Mouse (Mus musculus): ENCODE results near the gene Prcd. TPM values are rescaled to one million over a fixed set of nuclear protein-coding genes. Genes with fewer than 3 reads are reported as not detected.
"Not testable (repeated sequence)": the region's sequence is repeated elsewhere in the genome, so short reads cannot be mapped to it uniquely, and the experiment has no call there.

Prcd gene
- total RNA-seq (2021) = under 1 TPM in 1 of 2 experiments, not detected in 1; 0.35 TPM
- long read RNA-seq, experiment 1 = 0 reads
- long read RNA-seq, experiment 2, partial matches to known transcripts = 1 of 2 reads
- long read RNA-seq, experiment 2, other reads (novel, unspliced or antisense) = 1 of 2 reads

DNA sequence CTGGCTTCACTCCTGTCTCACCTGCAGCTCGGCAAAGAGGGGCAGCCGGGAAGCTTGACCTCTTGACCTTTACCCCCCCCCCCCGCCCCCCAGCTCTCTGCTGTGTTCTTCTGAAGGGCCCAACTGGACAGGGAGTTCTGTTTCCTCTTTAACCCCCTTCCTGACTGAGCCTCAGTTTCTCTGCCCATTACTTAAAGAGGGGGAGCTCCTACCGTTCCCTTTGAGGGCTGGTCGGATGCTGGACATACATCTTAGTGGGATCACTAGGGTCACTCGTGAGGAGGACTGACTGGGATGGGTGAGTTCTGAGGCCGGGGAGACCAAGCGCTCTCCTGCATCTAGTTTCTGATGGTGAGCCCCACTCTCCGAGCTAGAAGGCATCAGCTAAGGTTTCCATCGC lies at the start of gene Prcd:
Gene Prcd (plus strand): TSS at position 301 of the 400 bp plus-strand sequence.
- no peak for DNase-seq

DNA sequence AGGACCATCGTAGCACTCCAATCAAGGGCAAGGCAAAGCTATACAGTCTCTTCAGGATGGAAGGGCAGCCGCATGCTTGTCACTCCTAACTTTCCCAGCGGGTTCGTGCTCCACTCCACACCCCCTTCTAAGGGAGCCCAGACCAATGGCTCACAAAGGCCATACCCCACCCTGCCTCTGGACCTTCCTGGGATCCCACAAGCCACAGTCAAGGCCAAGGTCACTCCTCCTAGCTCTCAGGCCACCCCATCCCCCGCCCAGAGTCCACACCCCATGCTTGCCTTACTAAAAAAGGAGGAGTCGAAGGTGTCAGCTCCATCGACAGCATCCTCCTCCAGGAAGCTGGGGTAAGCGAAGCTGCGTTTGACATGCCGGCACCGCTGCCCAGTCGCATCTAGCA lies 49.2 kb upstream of the Prcd start:
- no peak for DNase-seq

DNA sequence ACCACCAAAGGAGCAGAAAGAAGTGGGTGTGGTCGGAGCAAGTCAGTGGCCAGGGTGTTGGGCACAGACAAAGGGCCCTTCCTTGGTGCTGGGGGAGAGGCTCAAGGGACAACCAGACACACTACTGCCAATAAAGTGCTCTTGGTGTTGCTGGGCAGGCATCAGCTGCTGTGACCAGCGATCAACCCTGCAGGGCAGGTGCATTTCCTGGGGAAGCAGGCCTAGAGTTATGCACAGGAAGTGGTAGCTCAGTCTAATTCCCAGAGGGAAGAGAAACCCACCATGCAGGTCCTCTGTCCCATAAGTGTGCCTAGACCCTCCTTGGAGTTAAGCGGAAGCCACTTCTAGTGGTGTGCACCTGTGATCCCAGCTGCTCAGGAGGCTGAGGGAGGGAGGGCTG lies 45.6 kb upstream of the Prcd start:
- no peak for DNase-seq

DNA sequence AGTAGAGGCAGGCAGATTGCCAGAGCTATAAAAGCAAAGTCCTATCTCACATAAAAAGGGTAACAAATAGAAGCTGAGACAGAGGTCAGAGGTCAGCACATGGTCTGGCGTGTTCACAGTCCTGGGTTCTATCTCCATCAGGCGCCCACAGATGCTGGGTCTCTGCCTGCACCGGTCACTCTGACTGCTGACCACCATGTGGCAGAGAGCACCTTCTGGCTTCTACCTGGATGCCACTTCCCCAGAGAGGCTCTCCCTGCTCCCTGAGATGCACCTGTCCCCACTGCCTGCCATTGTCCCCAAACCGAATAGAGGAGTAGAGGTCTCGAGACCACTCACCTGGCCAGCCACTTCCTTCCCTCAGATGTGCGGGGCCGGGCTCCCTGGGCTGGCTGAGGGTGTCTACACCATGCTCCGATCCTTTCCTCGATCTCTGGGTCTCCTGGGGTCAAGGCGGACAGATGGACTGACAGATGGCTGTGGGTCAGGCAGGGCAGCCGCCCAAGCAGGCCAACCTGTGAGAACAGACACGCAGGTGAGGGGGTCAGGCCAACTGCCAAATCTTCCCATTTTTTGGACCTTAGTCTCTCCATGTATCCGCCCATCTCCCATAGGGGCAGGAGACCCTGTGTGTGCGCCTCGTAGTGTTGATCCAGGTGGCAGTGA lies 43.2 kb upstream of the Prcd start:
- DNase-seq = no peak

- not testable (repeated sequence) for DNase-seq
These were observed 42.2 kb upstream of the Prcd start for GRCm38 (mm10) chr11:116611168-116611567.

DNA sequence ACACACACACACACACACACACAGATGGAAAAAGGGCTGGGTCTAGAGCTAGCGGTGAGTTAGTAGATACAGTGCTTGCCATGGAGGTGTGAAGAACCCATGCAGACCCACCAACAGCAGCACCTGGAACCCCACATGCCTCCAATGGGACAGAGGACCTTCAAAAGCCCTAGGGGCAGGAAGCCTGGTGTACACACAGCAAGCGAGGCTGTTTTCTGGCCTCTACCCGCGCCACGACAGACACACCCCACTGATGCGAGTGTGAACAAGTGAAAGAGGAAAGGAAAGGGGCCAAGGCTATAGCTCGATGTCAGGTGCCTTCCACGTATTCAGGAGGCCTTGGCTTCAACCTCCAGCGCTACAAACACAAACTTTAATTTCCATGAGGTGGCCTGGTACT lies 41.5 kb upstream of the Prcd start:
- no peak for DNase-seq

- no peak for DNase-seq
These were observed 40.8 kb upstream of the Prcd start for GRCm38 (mm10) chr11:116612554-116612953.

DNA sequence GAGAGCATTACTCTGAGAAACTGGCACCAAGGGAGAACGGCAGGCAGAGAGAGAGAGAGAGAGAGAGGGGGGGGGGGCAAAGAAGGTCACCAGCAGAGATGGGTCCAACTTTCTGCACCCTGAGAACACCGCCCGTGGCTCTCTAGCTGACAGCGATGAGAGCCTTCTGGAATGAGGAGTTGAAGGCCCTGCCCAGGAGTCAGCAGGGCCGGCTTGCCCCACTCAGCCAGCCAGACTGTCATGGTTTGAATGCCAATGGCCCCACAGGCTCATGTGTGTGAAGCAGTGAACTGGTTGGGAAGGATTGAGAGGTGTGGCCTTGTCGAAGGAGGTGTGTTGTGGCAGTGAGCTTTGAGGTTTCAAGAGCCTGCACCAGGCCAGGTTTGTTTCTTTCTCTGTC lies 40.1 kb upstream of the Prcd start:
- DNase-seq = no peak

- peak; percentile 41 for DNase-seq
These were observed 37.4 kb upstream of the Prcd start for GRCm38 (mm10) chr11:116615735-116616437.

- no peak for DNase-seq
These were observed 36.8 kb upstream of the Prcd start for GRCm38 (mm10) chr11:116616438-116617118.

DNA sequence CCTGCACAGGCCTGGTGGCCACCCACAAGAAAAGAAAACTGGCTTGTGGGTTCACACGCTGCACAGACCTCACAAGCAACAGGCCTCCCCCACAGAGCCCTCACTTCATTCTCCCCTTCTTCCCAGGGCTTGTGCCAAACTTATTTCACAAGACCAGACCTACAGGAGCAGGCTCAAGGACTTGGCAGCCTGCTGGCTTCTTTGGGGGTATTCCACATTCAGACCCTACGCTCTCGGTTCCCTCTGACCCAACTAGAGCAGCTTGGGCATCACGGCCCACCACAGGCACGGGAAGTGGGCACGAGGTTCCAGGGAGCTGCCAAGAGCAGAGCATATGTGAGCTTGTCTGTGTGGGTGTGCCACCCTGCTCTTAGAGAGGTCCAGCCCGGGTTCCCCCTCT lies 35.7 kb upstream of the Prcd start:
- DNase-seq = no peak

- DNase-seq = no peak
These were observed 34.7 kb upstream of the Prcd start for GRCm38 (mm10) chr11:116618666-116619065.

- DNase-seq = no peak
These were observed 34.2 kb upstream of the Prcd start for GRCm38 (mm10) chr11:116619156-116619555.

- no peak for DNase-seq
These were observed 33.8 kb upstream of the Prcd start for GRCm38 (mm10) chr11:116619561-116619960.

GRCm38 (mm10) chr11:116620073-116620472 lies 33.3 kb upstream of the Prcd start:
- no peak for DNase-seq

DNA sequence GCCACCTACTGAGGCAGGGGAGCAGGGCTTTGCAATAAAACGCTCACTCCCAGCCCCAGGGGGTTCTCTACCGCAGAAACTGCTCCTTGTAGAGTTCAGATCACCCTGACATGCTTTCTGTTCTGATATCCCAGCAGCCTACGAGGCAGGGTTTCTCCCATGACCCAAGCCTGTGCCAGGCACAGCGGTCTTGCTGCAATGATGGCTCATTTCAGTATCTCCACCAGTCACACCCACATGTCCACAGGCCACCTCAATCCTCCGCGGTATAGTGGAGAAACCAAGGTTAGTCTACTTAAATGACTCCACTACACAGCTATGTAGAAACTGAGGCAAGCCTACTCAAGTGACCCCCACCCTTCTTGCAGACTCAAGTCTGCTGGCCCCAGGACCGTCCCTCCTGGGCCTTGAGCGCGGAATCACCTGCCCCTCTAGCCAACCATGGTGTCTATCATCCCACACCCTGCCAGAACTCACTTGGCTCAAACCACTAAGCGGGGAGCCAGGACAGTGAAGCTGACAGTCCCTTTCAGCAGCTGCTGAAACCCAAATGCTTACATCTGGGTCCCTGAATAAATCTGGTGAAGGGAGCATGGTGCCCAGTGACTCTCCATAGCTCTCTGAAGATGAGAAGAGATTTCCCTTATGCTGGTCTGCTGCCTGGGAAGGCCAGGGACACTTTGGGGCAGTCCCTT lies 32.6 kb upstream of the Prcd start:
- DNase-seq = no peak

DNA sequence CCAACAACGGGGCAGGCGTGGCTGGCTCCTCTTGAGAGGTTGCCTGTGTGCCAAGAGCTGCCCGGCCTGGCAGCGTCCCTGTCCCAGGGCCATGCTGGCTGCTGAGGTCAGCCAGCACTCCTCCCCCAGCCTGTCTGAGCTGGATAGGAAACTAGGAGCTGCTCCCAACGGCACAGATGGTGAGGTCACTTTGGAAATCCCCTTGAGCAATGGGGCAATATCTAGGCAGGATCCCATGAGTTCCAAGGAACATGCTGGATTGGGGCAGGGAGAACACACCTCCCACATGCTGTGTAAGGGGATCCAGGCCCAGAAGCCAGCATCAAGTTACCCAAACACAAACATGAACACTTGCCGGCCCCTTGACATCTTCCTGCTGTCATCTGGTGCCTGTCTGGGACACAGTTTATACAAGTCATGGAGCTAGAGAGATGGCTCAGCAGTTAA lies 32.1 kb upstream of the Prcd start:
- DNase-seq = peak; percentile 93

GRCm38 (mm10) chr11:116623281-116624124 lies 29.8 kb upstream of the Prcd start:
- DNase-seq = no peak

- peak; percentile 81 for DNase-seq
These were observed 29.1 kb upstream of the Prcd start for GRCm38 (mm10) chr11:116624131-116624832.

DNA sequence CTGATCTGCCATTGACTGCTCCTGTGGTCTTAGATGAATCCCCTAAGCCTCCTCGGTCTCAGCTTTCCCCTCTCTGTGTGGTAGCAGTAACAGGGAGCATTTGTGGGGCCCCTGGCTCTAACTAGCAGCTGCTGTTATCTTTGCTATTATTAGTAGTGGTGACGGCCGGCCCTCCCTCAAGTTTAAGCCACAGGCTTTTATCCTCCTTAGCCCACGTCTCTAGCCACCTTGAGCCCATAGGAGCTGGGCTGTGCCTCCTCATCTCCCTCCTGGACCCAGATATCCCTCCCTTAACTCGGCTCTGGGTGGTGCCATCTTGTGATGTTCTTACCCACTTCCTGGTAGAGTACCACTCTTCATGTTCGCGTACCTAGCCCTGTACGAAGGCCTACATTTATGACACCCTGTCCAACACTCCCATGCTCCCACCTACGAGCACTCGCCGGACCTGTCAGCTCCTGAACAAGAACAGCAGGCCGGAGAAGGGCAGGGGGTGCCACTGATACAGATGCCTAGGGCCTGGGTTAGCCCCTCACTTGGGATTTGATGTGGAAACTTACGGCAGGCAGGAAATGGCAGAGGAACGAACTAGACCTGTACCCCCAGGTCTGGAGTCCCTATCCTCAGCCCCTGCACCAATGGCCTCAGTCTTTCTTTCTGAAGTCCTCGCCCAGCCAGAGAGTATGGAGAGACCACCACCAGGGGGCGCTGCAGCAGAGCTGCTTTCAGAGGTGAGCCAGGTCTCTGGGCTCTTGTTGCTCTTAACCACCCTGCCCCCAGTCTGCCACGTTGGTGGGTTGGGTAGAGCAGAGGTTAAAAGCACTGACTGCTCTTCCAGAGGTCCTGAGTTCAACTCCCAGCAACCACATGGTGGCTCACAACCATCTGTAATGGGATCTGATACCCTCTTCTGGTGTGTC lies 28.0 kb upstream of the Prcd start:
- DNase-seq = no peak

Measured in gastrocnemius, postnatal 25 days (tissue).